In the genomic region with DNA sequence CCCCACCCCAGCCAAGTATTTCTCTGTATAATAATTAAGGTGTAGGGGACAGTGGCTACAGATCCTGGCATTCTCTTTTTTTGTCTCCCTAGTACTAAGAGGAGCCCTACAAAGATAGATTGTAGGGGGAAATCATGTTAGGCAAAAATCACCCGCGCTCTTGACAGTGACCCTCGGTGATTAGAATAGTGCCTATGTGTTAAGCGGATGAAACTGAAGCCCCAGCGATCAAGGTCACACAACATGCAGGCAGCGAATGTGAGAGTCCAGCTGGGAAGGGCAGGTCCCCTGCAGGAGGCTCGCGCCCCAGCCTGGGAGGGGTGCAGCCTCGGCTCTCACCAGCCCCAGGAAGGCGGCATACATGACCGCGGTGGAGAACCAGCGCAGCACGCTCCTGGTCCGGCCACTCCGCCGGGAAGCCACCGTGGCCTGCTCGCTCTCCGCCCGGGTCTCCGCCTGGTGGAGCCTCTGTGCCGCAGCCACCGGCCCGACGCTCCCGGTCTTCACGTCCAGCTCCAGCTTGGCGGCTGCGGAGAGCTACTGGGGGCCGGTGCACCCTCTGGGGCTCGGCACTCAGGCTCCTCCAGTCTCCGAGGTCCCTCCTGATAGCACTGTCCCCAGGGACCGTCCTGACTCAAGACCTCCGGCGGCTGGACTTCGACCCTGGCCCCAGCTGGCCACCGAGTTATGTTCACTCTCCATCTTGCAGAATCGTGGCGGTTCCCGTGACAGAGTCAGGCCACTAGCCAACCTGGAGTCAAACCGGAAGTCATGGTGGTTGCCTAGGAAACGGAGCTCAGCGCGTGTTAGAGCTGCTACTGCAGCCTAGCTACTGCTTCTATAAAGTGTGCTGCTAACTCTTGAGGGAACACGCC, we compare ENCODE assay signal across 8 mouse cellular contexts. TPM values are rescaled to one million over a fixed set of nuclear protein-coding genes. Genes with fewer than 3 reads are reported as not detected.
DNase-seq lines count a peak whose midpoint lies in the region; ATAC-seq lines count a peak whose summit lies in the region.

A gene (minus strand): TSS at position 715 of the 875 bp plus-strand sequence.

- intact Hi-C loops in heart, postnatal 10 days (cut with DNase I): no loop called here

- peak within 1 kb of the TSS; percentile 68 for H3K27ac ChIP-seq in forebrain, embryonic 13.5 days
- H3K27ac ChIP-seq in liver, embryonic 15.5 days (replicated peaks): peak within 1 kb of the TSS; percentile 48; the same call in 1 of the 2 replicates
- H3K27ac ChIP-seq in neural tube, embryonic 12.5 days: no peak within 1 kb of the TSS

- peak within 1 kb of the TSS; percentile 76 for H3K4me2 ChIP-seq in forebrain, embryonic 13.5 days
- H3K4me2 ChIP-seq in liver, embryonic 15.5 days: peak within 1 kb of the TSS; percentile 78
- peak within 1 kb of the TSS; percentile 96 for H3K4me2 ChIP-seq in neural tube, embryonic 12.5 days (replicated peaks)

- peaks cover 11% of the 10 kb centered on the region for H3K4me1 ChIP-seq in forebrain, embryonic 13.5 days
- peaks cover 13% of the 10 kb centered on the region for H3K4me1 ChIP-seq in liver, embryonic 15.5 days (replicated peaks)
- peaks cover 9% of the 10 kb centered on the region; the same call in 1 of the 2 replicates for H3K4me1 ChIP-seq in neural tube, embryonic 12.5 days

- DNase-seq in CD8-positive naive resting alpha-beta T cell, adult 2 months (ENCODE audit: low read depth in 2 of 2, low spot score in 2 of 2): peak; percentile 64 to 76
- DNase-seq in heart, postnatal 10 days: peak; percentile 92 to 93
- DNase-seq in kidney, postnatal 4 days: peak; percentile 87 to 93
- peak; percentile 94 for DNase-seq in telencephalon, adult 2 months (ENCODE audit: low read depth, low spot score)

- peak within 1 kb of the TSS; percentile 71 for H3K4me3 ChIP-seq in forebrain, embryonic 13.5 days
- peak within 1 kb of the TSS; percentile 57 for H3K4me3 ChIP-seq in liver, embryonic 15.5 days (replicated peaks)
- peak within 1 kb of the TSS; percentile 59 for H3K4me3 ChIP-seq in neural tube, embryonic 12.5 days

- WGBS in forebrain, embryonic 13.5 days: under 1% methylated on average over 46 of the region's 46 CpGs
- WGBS in liver, embryonic 15.5 days (ENCODE audit: insufficient replicate concordance): 1% methylated on average over 46 of the region's 46 CpGs
- 2% methylated on average over 46 of the region's 46 CpGs for WGBS in neural tube, embryonic 12.5 days

- ATAC-seq in cerebellum, adult (ENCODE audit: insufficient number of reproducible peaks, low FRiP score, low TSS enrichment): peak; percentile 96
- ATAC-seq in forebrain, embryonic 13.5 days: peak; percentile 98
- peak; percentile 76 for ATAC-seq in liver, embryonic 15.5 days (ENCODE audit: insufficient read depth)
- peak; percentile 97 for ATAC-seq in neural tube, embryonic 12.5 days (ENCODE audit: low FRiP score, low read depth)

- H3K9ac ChIP-seq in forebrain, embryonic 13.5 days: peak within 1 kb of the TSS; percentile 71
- peak within 1 kb of the TSS; percentile 39 for H3K9ac ChIP-seq in liver, embryonic 15.5 days
- peak within 1 kb of the TSS; percentile 69 for H3K9ac ChIP-seq in neural tube, embryonic 12.5 days

- H3K9me3 ChIP-seq in forebrain, embryonic 13.5 days (replicated peaks): peaks cover 4% of the 10 kb centered on the region; the same call in 1 of the 2 replicates
- H3K9me3 ChIP-seq in liver, embryonic 15.5 days (replicated peaks): no peaks in the 10 kb centered on the region
- 0 out of 2 replicates have a peak, but pooled peaks cover 7% of the 10 kb centered on the region for H3K9me3 ChIP-seq in neural tube, embryonic 12.5 days

- no peaks in the 10 kb centered on the region for H3K36me3 ChIP-seq in forebrain, embryonic 13.5 days (ENCODE audit: poor library complexity, severe bottlenecking)
- no peaks in the 10 kb centered on the region for H3K36me3 ChIP-seq in liver, embryonic 15.5 days (replicated peaks)
- no peaks in the 10 kb centered on the region for H3K36me3 ChIP-seq in neural tube, embryonic 12.5 days

- H3K27me3 ChIP-seq in forebrain, embryonic 13.5 days: 0 out of 2 replicates have a peak, but pooled peaks cover 12% of the 10 kb centered on the region
- H3K27me3 ChIP-seq in liver, embryonic 15.5 days: peaks cover 44% of the 10 kb centered on the region
- H3K27me3 ChIP-seq in neural tube, embryonic 12.5 days (replicated peaks): no peaks in the 10 kb centered on the region

RNA-seq across cellular contexts. Expression of the gene that starts here (rescaled TPM):
- not detected in 2 replicates for polyA plus RNA-seq in forebrain, embryonic 13.5 days (2015; fragmentation: Nextera tagmentation; extraction: Ambion mirVana)
- 1 to 10 TPM; 1.7 to 1.9 TPM for total RNA-seq in heart, postnatal 10 days (2021)
- 0.54 and 0.70 TPM in 2 replicates for polyA plus RNA-seq in liver, embryonic 15.5 days (2015; fragmentation: Nextera tagmentation; extraction: Ambion mirVana)
- 0.31 TPM in 1 of 2 replicates, not detected in the other for polyA plus RNA-seq in neural tube, embryonic 12.5 days (2016; fragmentation: Nextera tagmentation; extraction: Ambion mirVana)

Comparison
In these comparisons a context has a peak if more than half of its experiments do, and no peak if none do; other contexts are left out.
1. Peak in ATAC-seq, H3K4me3 ChIP-seq, H3K27ac ChIP-seq, H3K9ac ChIP-seq and H3K4me2 ChIP-seq in forebrain, embryonic 13.5 days; RNA of the gene not detected or under 1 TPM.
2. Peak in ATAC-seq, H3K4me3 ChIP-seq, H3K27ac ChIP-seq, H3K9ac ChIP-seq and H3K4me2 ChIP-seq in liver, embryonic 15.5 days; RNA of the gene not detected or under 1 TPM.
3. Peak in ATAC-seq, H3K4me3 ChIP-seq, H3K9ac ChIP-seq and H3K4me2 ChIP-seq in neural tube, embryonic 12.5 days; RNA of the gene not detected or under 1 TPM.